8 mouse cellular contexts compared by ENCODE assay signal in genomic region chr8:70593961-70594609, GRCm38 (mm10). TPM values are rescaled to one million over a fixed set of nuclear protein-coding genes. Genes with fewer than 3 reads are reported as not detected.
A peak's percentile ranks its signal among the peaks of the same experiment; 100 is the strongest.
DNase-seq lines count a peak whose midpoint lies in the region; ATAC-seq and TF ChIP-seq lines count a peak whose summit lies in the region.

TSS of gene Isyna1 (plus strand) at chr8:70594373.

- peaks cover 57% of the 10 kb centered on the region for H3K4me1 ChIP-seq in embryonic facial prominence, embryonic 15.5 days
- 0 out of 2 replicates have a peak, but pooled peaks cover 15% of the 10 kb centered on the region for H3K4me1 ChIP-seq in midbrain, postnatal 0 days (ENCODE audit: insufficient read depth, low read length)

- no peak for TF ChIP-seq CTCF in midbrain, postnatal 0 days (IDR thresholded peaks at IDR 0.05)

- ATAC-seq in embryonic facial prominence, embryonic 15.5 days (ENCODE audit: insufficient number of reproducible peaks, low FRiP score, low TSS enrichment, low read depth), result peak; percentile 89
- peak; percentile 79 for ATAC-seq in midbrain, postnatal 0 days (ENCODE audit: low FRiP score)

- WGBS in embryonic facial prominence, embryonic 15.5 days, result under 1% methylated on average over 39 of the region's 40 CpGs
- WGBS in midbrain, postnatal 0 days, result under 1% methylated on average over 39 of the region's 40 CpGs

- H3K36me3 ChIP-seq in embryonic facial prominence, embryonic 15.5 days, result peaks cover 42% of the 10 kb centered on the region
- H3K36me3 ChIP-seq in midbrain, postnatal 0 days (ENCODE audit: insufficient read depth, low read length), result peaks cover 32% of the 10 kb centered on the region

- H3K9ac ChIP-seq in embryonic facial prominence, embryonic 15.5 days, result peak within 1 kb of the TSS; percentile 61
- H3K9ac ChIP-seq in midbrain, postnatal 0 days (replicated peaks; ENCODE audit: low read length, poor library complexity, severe bottlenecking), result peak within 1 kb of the TSS; percentile 74

- H3K4me3 ChIP-seq in embryonic facial prominence, embryonic 15.5 days (replicated peaks), result peak within 1 kb of the TSS; percentile 58
- peak within 1 kb of the TSS; percentile 53 for H3K4me3 ChIP-seq in midbrain, postnatal 0 days (ENCODE audit: low read depth, low read length)

- no peaks in the 10 kb centered on the region for H3K9me3 ChIP-seq in embryonic facial prominence, embryonic 15.5 days (replicated peaks)
- H3K9me3 ChIP-seq in midbrain, postnatal 0 days (ENCODE audit: low read length), result no peaks in the 10 kb centered on the region

- H3K27me3 ChIP-seq in embryonic facial prominence, embryonic 15.5 days, result no peaks in the 10 kb centered on the region
- H3K27me3 ChIP-seq in midbrain, postnatal 0 days (ENCODE audit: insufficient read depth, low read length), result no peaks in the 10 kb centered on the region

- H3K4me2 ChIP-seq in embryonic facial prominence, embryonic 15.5 days (replicated peaks), result peak within 1 kb of the TSS; percentile 98
- H3K4me2 ChIP-seq in midbrain, postnatal 0 days (ENCODE audit: low read depth, low read length, poor library complexity, severe bottlenecking), result peak within 1 kb of the TSS; percentile 89

- peak; percentile 94 for DNase-seq in CD4-positive helper T cell, adult 2 months (ENCODE audit: low read depth, low spot score)
- DNase-seq in adrenal gland, postnatal 4 days (ENCODE audit: low spot score in 2 of 2), result peak; percentile 65 to 81
- peak; percentile 86 to 88 for DNase-seq in heart, adult 9 months (ENCODE audit: low spot score in 2 of 2)
- peak; percentile 87 to 89 for DNase-seq in kidney, adult 8-10 months
- peak; percentile 94 for DNase-seq in liver
- DNase-seq in midbrain, postnatal 0 days (ENCODE audit: low spot score), result peak; percentile 91
- DNase-seq in spleen, postnatal 36 days (ENCODE audit: low spot score in 2 of 2), result peak; percentile 92 to 93

- H3K27ac ChIP-seq in embryonic facial prominence, embryonic 15.5 days (replicated peaks), result peak within 1 kb of the TSS; percentile 83
- H3K27ac ChIP-seq in midbrain, postnatal 0 days (ENCODE audit: low read depth, low read length), result peak within 1 kb of the TSS; percentile 71

RNA-seq across cellular contexts. Expression of gene Isyna1, which starts in this region (rescaled TPM):
- 10 to 100 TPM; 82.6 to 88.9 TPM for total RNA-seq in adrenal gland, postnatal 4 days (2021)
- 139 and 143 TPM in 2 replicates for polyA plus RNA-seq in embryonic facial prominence, embryonic 15.5 days (2015; fragmentation: Nextera tagmentation; extraction: Ambion mirVana)
- 176 and 180 TPM in 2 replicates for total RNA-seq in midbrain, postnatal 0 days (2014; rRNA removed)
- 140 and 146 TPM in 2 replicates for polyA plus RNA-seq in midbrain, postnatal 0 days (2015; fragmentation: Nextera tagmentation; extraction: Ambion mirVana)

Comparison
In these comparisons a context has a peak if more than half of its experiments do, and no peak if none do; other contexts are left out.
1. Peak in every context shown above with its lines: DNase-seq, ATAC-seq, H3K4me3 ChIP-seq and H3K27ac ChIP-seq.